Mouse (Mus musculus): ENCODE results near the gene Dhx32. TPM values are rescaled to one million over a fixed set of nuclear protein-coding genes. Genes with fewer than 3 reads are reported as not detected.

Dhx32 gene
- polyA plus RNA-seq, 1 experiment, result 29.8 TPM

DNA sequence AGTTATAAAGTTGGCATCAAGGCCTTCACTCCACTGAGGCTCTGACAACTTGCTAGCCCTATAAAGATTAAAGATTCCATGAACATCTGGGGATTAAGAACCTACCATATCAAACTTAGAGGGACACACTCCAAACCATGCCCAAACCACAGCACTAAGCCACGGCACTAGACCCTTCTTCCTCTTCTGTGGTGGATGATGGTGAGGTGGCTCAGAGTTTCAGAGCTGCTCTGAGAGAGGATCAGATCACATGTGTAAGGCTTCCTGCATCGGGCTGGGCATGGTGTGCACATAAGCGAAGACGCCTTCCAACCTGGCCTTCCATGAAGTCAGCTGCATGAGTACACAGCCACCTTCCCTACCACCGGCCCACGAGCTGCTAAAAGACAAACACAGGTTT is 97.8 kb downstream of the Dhx32 start:
- H3K4me1 ChIP-seq (ENCODE audit: control insufficient read depth, insufficient read depth, insufficient read length, low read length), result no peaks in the 10 kb centered on the region
- H3K27ac ChIP-seq (ENCODE audit: insufficient read depth, low read depth, low read length), result no peak overlapping the region
- H3K27me3 ChIP-seq (ENCODE audit: control insufficient read depth, insufficient read depth, low read length), result no peaks in the 10 kb centered on the region
- no peak overlapping the region for H3K4me3 ChIP-seq (ENCODE audit: low read depth, low read length)
- peaks cover 20% of the 10 kb centered on the region for H3K36me3 ChIP-seq (ENCODE audit: control insufficient read depth, insufficient read depth, low read length)
- no peak for TF ChIP-seq POLR2A (IDR thresholded peaks at IDR 0.05; ENCODE audit: low read depth, low read length)
- TF ChIP-seq CTCF (IDR thresholded peaks at IDR 0.05; ENCODE audit: extremely low read depth, insufficient read length, insufficient replicate concordance, low read depth, low read length), result no peak
- 91% methylated on average over 6 of the region's 6 CpGs for WGBS

DNA sequence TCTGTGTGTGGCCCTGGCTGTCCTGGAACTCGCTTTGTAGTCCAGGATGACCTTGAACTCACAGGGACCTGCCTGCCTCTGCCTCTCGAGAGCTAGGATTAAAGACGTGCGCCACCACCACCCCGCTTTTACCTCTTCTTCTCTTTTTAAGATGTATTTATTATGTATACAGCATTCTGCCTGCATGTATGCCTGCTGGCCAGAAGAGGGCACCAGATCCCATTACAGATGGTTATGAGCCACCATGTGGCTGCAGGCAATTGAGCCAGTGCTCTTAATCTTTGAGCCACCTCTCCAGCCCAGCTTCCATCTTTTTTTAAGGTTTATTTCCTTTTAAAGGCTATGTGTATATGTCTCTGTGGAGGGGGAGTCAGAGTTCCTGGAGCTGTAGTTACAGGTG is 98.4 kb downstream of the Dhx32 start:
- WGBS, result 85% methylated on average over 5 of the region's 5 CpGs
- no peak overlapping the region for H3K27ac ChIP-seq (ENCODE audit: insufficient read depth, low read depth, low read length)
- TF ChIP-seq POLR2A (IDR thresholded peaks at IDR 0.05; ENCODE audit: low read depth, low read length), result no peak
- peak; percentile 59; the same call in 1 of the 2 replicates for TF ChIP-seq CTCF (IDR thresholded peaks at IDR 0.05; ENCODE audit: extremely low read depth, insufficient read length, insufficient replicate concordance, low read depth, low read length)

GRCm38 (mm10) chr7:133683626-133684025 is 98.9 kb downstream of the Dhx32 start:
- TF ChIP-seq CTCF (IDR thresholded peaks at IDR 0.05; ENCODE audit: extremely low read depth, insufficient read length, insufficient replicate concordance, low read depth, low read length) (no peak), POLR2A (IDR thresholded peaks at IDR 0.05; ENCODE audit: low read depth, low read length) (no peak)
- Histone ChIP-seq H3K4me1 (ENCODE audit: control insufficient read depth, insufficient read depth, insufficient read length, low read length) (no peaks in the 10 kb centered on the region), H3K27me3 (ENCODE audit: control insufficient read depth, insufficient read depth, low read length) (no peaks in the 10 kb centered on the region), H3K36me3 (ENCODE audit: control insufficient read depth, insufficient read depth, low read length) (peaks cover 12% of the 10 kb centered on the region), H3K4me3 (ENCODE audit: low read depth, low read length) (no peak overlapping the region), H3K27ac (ENCODE audit: insufficient read depth, low read depth, low read length) (no peak overlapping the region)
- 84% methylated on average over 5 of the region's 5 CpGs for WGBS

More for the DNA sequence above, 98.4 kb downstream of the Dhx32 start:
- Histone ChIP-seq H3K4me3 (ENCODE audit: low read depth, low read length) (no peak overlapping the region), H3K27me3 (ENCODE audit: control insufficient read depth, insufficient read depth, low read length) (no peaks in the 10 kb centered on the region), H3K36me3 (ENCODE audit: control insufficient read depth, insufficient read depth, low read length) (peaks cover 15% of the 10 kb centered on the region), H3K4me1 (ENCODE audit: control insufficient read depth, insufficient read depth, insufficient read length, low read length) (no peaks in the 10 kb centered on the region)

DNA sequence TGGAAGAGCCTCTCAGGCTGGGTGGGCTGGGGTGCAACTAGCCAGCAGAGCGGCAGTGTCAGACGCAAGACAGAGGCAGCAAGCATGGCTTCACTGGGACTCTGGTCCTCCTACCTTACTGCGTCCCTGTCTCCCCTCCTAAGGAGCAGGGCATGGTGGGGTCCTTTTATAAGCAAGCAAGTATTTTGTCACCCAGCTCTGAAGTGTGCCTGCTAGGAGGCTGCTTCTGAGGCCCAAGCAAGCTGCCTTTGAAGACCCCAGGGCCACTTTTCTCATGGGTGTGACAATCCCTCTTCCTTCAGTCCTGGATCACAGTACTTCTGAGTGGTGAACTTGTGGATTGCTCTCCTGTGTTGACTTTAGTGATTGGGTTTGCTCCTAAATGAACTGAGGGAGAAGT is 102.6 kb downstream of the Dhx32 start, which contains the start of gene Mmp21:
Gene Mmp21 (minus strand): TSS at position 101 of the 400 bp plus-strand sequence.
- TF ChIP-seq CTCF (IDR thresholded peaks at IDR 0.05; ENCODE audit: extremely low read depth, insufficient read length, insufficient replicate concordance, low read depth, low read length), result no peak
- no peak for TF ChIP-seq POLR2A (IDR thresholded peaks at IDR 0.05; ENCODE audit: low read depth, low read length)
- 92% methylated on average over 3 of the region's 3 CpGs for WGBS

DNA sequence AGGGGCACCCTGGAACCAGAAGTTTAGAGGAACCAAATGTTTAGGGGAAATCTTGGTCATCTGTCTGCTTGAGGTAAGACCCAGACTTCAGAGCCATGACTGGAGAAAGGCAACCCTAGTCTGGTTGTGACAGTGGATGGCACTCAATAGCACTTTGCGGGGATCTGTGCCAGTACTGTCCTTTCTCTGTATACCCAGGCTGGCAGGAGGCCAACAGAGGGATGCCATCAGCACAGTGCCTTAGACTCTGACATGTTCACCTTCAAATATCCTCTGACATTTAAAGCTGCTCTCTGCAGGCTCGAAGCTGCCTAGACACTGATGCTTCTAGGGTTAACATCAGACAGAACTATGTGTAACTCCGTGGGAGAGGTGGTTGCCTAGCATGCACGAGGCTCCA is 103.1 kb downstream of the Dhx32 start:
- Histone ChIP-seq H3K4me3 (ENCODE audit: low read depth, low read length) (no peak overlapping the region), H3K27me3 (ENCODE audit: control insufficient read depth, insufficient read depth, low read length) (no peaks in the 10 kb centered on the region), H3K27ac (ENCODE audit: insufficient read depth, low read depth, low read length) (no peak overlapping the region), H3K4me1 (ENCODE audit: control insufficient read depth, insufficient read depth, insufficient read length, low read length) (no peaks in the 10 kb centered on the region), H3K36me3 (ENCODE audit: control insufficient read depth, insufficient read depth, low read length) (0 out of 2 replicates have a peak, but pooled peaks cover under 1% of the 10 kb centered on the region)
- 45% methylated on average over 4 of the region's 4 CpGs for WGBS
- TF ChIP-seq POLR2A (IDR thresholded peaks at IDR 0.05; ENCODE audit: low read depth, low read length) (no peak), CTCF (IDR thresholded peaks at IDR 0.05; ENCODE audit: extremely low read depth, insufficient read length, insufficient replicate concordance, low read depth, low read length) (no peak)

More for the DNA sequence above, 102.6 kb downstream of the Dhx32 start, which contains the start of gene Mmp21:
- Histone ChIP-seq H3K27ac (ENCODE audit: insufficient read depth, low read depth, low read length) (no peak within 1 kb of the TSS), H3K36me3 (ENCODE audit: control insufficient read depth, insufficient read depth, low read length) (no peaks in the 10 kb centered on the region), H3K4me3 (ENCODE audit: low read depth, low read length) (no peak within 1 kb of the TSS), H3K4me1 (ENCODE audit: control insufficient read depth, insufficient read depth, insufficient read length, low read length) (no peaks in the 10 kb centered on the region), H3K27me3 (ENCODE audit: control insufficient read depth, insufficient read depth, low read length) (no peaks in the 10 kb centered on the region)

DNA sequence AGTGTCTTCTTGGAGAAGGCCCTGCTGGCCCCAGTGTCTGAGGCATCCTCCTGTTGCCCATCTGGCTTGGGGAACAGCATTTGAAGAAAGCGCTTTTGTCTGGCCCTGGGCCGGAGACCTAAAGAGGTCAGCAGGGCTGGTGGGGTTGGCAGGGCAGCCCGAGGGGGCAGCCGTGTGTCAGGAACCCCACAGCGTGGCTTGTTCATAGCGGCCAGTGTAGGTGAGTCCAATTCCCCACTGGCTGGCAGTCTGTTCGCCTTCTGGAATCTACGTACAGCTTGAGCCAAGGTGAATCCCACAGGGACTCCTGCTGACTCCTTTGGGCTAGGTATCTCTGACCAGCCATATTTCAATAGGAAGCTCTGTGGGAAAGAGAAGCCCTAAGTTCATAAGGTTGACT is 103.8 kb downstream of the Dhx32 start:
- 89% methylated on average over 8 of the region's 8 CpGs for WGBS
- Histone ChIP-seq H3K4me1 (ENCODE audit: control insufficient read depth, insufficient read depth, insufficient read length, low read length) (no peaks in the 10 kb centered on the region), H3K27me3 (ENCODE audit: control insufficient read depth, insufficient read depth, low read length) (no peaks in the 10 kb centered on the region), H3K4me3 (ENCODE audit: low read depth, low read length) (no peak overlapping the region), H3K27ac (ENCODE audit: insufficient read depth, low read depth, low read length) (no peak overlapping the region), H3K36me3 (ENCODE audit: control insufficient read depth, insufficient read depth, low read length) (peaks cover 4% of the 10 kb centered on the region; the same call in 1 of the 2 replicates)
- TF ChIP-seq CTCF (IDR thresholded peaks at IDR 0.05; ENCODE audit: extremely low read depth, insufficient read length, insufficient replicate concordance, low read depth, low read length), result no peak
- no peak for TF ChIP-seq POLR2A (IDR thresholded peaks at IDR 0.05; ENCODE audit: low read depth, low read length)

DNA sequence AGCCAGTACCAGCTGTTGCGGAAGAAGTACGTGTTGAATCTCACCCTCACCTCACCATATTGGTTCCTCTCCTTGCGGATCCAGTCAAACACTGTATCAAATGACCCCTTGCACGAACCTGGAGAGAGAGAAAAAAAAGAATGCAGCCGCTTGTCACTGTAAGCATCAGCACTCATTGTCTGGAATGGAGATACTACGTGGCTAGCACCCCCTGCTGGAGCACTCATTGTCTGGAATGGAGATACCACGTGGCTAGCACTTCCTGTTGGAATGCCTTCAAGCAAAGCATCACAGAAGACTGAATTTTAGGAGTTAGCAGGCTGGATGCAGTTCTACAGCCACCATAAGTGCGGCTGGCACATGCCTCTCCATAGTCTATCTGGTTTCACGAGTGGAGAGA is 106.5 kb downstream of the Dhx32 start:
- 73% methylated on average over 9 of the region's 9 CpGs for WGBS
- H3K27ac ChIP-seq (ENCODE audit: insufficient read depth, low read depth, low read length), result no peak overlapping the region
- TF ChIP-seq POLR2A (IDR thresholded peaks at IDR 0.05; ENCODE audit: low read depth, low read length) (no peak), CTCF (IDR thresholded peaks at IDR 0.05; ENCODE audit: extremely low read depth, insufficient read length, insufficient replicate concordance, low read depth, low read length) (peak; percentile 23; the same call in 1 of the 2 replicates)
- no peaks in the 10 kb centered on the region for H3K4me1 ChIP-seq (ENCODE audit: control insufficient read depth, insufficient read depth, insufficient read length, low read length)
- no peaks in the 10 kb centered on the region for H3K27me3 ChIP-seq (ENCODE audit: control insufficient read depth, insufficient read depth, low read length)
- H3K36me3 ChIP-seq (ENCODE audit: control insufficient read depth, insufficient read depth, low read length), result peaks cover 28% of the 10 kb centered on the region
- no peak overlapping the region for H3K4me3 ChIP-seq (ENCODE audit: low read depth, low read length)

Other genes starting within 250 kb of the Dhx32 start
- gene Tex36, start 180.6 kb downstream of the Dhx32 start, polyA plus RNA-seq (2012; rRNA removed), result not detected in 2 replicates
- 2.5 and 5.5 TPM in 2 replicates for gene Edrf1, start 145.2 kb downstream of the Dhx32 start, polyA plus RNA-seq (2012; rRNA removed)
- not detected in 2 replicates for gene Mmp21, start 102.7 kb downstream of the Dhx32 start, polyA plus RNA-seq (2012; rRNA removed)
- gene Bccip, start 73.4 kb downstream of the Dhx32 start, polyA plus RNA-seq (2012; rRNA removed), result 5.6 and 7.9 TPM in 2 replicates
- 6.0 and 6.7 TPM in 2 replicates for gene Uros, start 72.7 kb downstream of the Dhx32 start, polyA plus RNA-seq (2012; rRNA removed)
- 0.18 TPM in 1 of 2 replicates, not detected in the other for gene Fank1, start 5.9 kb downstream of the Dhx32 start, polyA plus RNA-seq (2012; rRNA removed)